11 mouse cellular contexts compared by ENCODE assay signal in genomic region chr13:39877361-39878141, GRCm38 (mm10).
DNase-seq lines count a peak whose midpoint lies in the region; ATAC-seq and TF ChIP-seq lines count a peak whose summit lies in the region.
"Had no signal": no experiment of that assay in that cellular context is flagged by ENCODE, and none has a peak within 500 bp of the region (broad histone marks: within the 10 kb centered on the region; RNA-seq: fewer than 3 reads in every experiment).

No protein-coding gene starts in this region.

- no peak for TF ChIP-seq CTCF in forebrain, postnatal 0 days (IDR thresholded peaks at IDR 0.05; ENCODE audit: low read depth)

- no peak overlapping the region for H3K27ac ChIP-seq in forebrain, postnatal 0 days (ENCODE audit: low read depth, low read length)
- H3K27ac ChIP-seq in midbrain, embryonic 14.5 days (replicated peaks; ENCODE audit: low read depth, low read length) = 0 out of 2 replicates have a peak overlapping the region, but pooled peaks have one; percentile 9
- no peak overlapping the region for H3K27ac ChIP-seq in liver, embryonic 11.5 days (ENCODE audit: low read depth, low read length)
- H3K27ac ChIP-seq: liver, embryonic 14.5 days had no signal

- intact Hi-C loops in heart, postnatal 25 days (cut with DNase I) = no loop called here

- no peak overlapping the region for H3K9ac ChIP-seq in forebrain, postnatal 0 days
- no peak overlapping the region for H3K9ac ChIP-seq in midbrain, embryonic 14.5 days (replicated peaks; ENCODE audit: low read length)
- H3K9ac ChIP-seq in liver, embryonic 11.5 days (ENCODE audit: low read depth, low read length) = no peak overlapping the region
- H3K9ac ChIP-seq: liver, embryonic 14.5 days had no signal

- 0 out of 2 replicates have a peak overlapping the region, but pooled peaks have one; percentile 6 for H3K4me3 ChIP-seq in forebrain, postnatal 0 days (ENCODE audit: low read depth, low read length)
- H3K4me3 ChIP-seq in midbrain, embryonic 14.5 days (replicated peaks; ENCODE audit: low read depth, low read length) = no peak overlapping the region
- H3K4me3 ChIP-seq in liver, embryonic 11.5 days (ENCODE audit: low read depth, low read length) = no peak overlapping the region

- H3K36me3 ChIP-seq in forebrain, postnatal 0 days (ENCODE audit: insufficient read depth) = no peaks in the 10 kb centered on the region
- H3K36me3 ChIP-seq in midbrain, embryonic 14.5 days (ENCODE audit: control insufficient read depth, insufficient read depth, low read length) = no peaks in the 10 kb centered on the region
- H3K36me3 ChIP-seq in liver, embryonic 11.5 days (ENCODE audit: control insufficient read depth, insufficient read depth, low read length) = no peaks in the 10 kb centered on the region

- no peaks in the 10 kb centered on the region for H3K27me3 ChIP-seq in forebrain, postnatal 0 days (ENCODE audit: insufficient read depth, low read length)
- H3K27me3 ChIP-seq in midbrain, embryonic 14.5 days (ENCODE audit: control insufficient read depth, insufficient read depth, low read length) = peaks cover 65% of the 10 kb centered on the region
- no peaks in the 10 kb centered on the region for H3K27me3 ChIP-seq in liver, embryonic 11.5 days (replicated peaks; ENCODE audit: control insufficient read depth, insufficient read depth, low read length)

- peak overlapping the region; percentile 42 for H3K4me2 ChIP-seq in forebrain, postnatal 0 days (ENCODE audit: low read depth)
- peak overlapping the region; percentile 39 for H3K4me2 ChIP-seq in midbrain, embryonic 14.5 days (ENCODE audit: low read length)
- H3K4me2 ChIP-seq in liver, embryonic 11.5 days = no peak overlapping the region

- whole genome bisulfite sequencing in forebrain, postnatal 0 days = 5% methylated on average over 16 of the region's 16 CpGs
- 3% methylated on average over 16 of the region's 16 CpGs for WGBS in midbrain, embryonic 14.5 days
- 83% methylated on average over 16 of the region's 16 CpGs for WGBS in liver, embryonic 11.5 days

- peak; percentile 50 for DNase-seq in R1 (ENCODE audit: low read depth, low spot score)
- peak; percentile 73 for DNase-seq in embryo, embryonic 9.5 days (ENCODE audit: extremely low spot score)
- peak; percentile 34 for DNase-seq in forebrain, postnatal 0 days
- DNase-seq in midbrain, embryonic 14.5 days = peak; percentile 72
- no peak for DNase-seq in layer of hippocampus, postnatal 36 days
- DNase-seq in heart, postnatal 25 days (ENCODE audit: low spot score) = no peak
- DNase-seq in thymus, postnatal 25 days = no peak
- DNase-seq in liver, embryonic 11.5 days (ENCODE audit: low spot score) = no peak
- DNase-seq: cerebellum, postnatal 36 days; kidney, postnatal 25 days had no signal

- ATAC-seq in forebrain, postnatal 0 days = peak; percentile 59; the same call in 1 of the 2 replicates
- peak; percentile 88; the same call in 1 of the 2 replicates for ATAC-seq in midbrain, embryonic 14.5 days (ENCODE audit: low FRiP score, low TSS enrichment)
- no peak for ATAC-seq in liver, embryonic 11.5 days (replicated peaks; ENCODE audit: low FRiP score)

- no peaks in the 10 kb centered on the region for H3K4me1 ChIP-seq in forebrain, postnatal 0 days (ENCODE audit: insufficient read depth)
- peaks cover 8% of the 10 kb centered on the region; the same call in 1 of the 2 replicates for H3K4me1 ChIP-seq in midbrain, embryonic 14.5 days (ENCODE audit: control insufficient read depth, insufficient read depth, low read length)
- no peaks in the 10 kb centered on the region for H3K4me1 ChIP-seq in liver, embryonic 11.5 days (replicated peaks; ENCODE audit: control insufficient read depth, insufficient read depth, low read length)

- H3K9me3 ChIP-seq in forebrain, postnatal 0 days (ENCODE audit: low read length) = no peaks in the 10 kb centered on the region
- H3K9me3 ChIP-seq in midbrain, embryonic 14.5 days (ENCODE audit: control insufficient read depth, low read length) = no peaks in the 10 kb centered on the region
- H3K9me3 ChIP-seq in liver, embryonic 11.5 days (ENCODE audit: control insufficient read depth, low read length) = no peaks in the 10 kb centered on the region

Comparison
In these comparisons a context has a peak if more than half of its experiments do, and no peak if none do; other contexts are left out.
1. DNase-seq: peak in R1 (single experiment), embryo, embryonic 9.5 days (single experiment), forebrain, postnatal 0 days (single experiment) and midbrain, embryonic 14.5 days (single experiment); none in layer of hippocampus, postnatal 36 days (0 of 2), heart, postnatal 25 days (single experiment), thymus, postnatal 25 days (single experiment) and liver, embryonic 11.5 days (single experiment).